Mouse (Mus musculus) heart, postnatal 0 days (tissue): ENCODE results near the gene Olfr809.

ENCODE experiments used
- CTCF ChIP-seq: IDR thresholded peaks from 2 replicates; pipeline ENCODE4 v1.5.1; 2016; ENCODE audit warnings: antibody characterized with exemption, control low read depth, low read depth
- EP300 ChIP-seq: IDR thresholded peaks from 2 replicates; pipeline ENCODE4 v1.6.1; 2016; ENCODE audit warnings: antibody characterized with exemption, low read depth

DNA sequence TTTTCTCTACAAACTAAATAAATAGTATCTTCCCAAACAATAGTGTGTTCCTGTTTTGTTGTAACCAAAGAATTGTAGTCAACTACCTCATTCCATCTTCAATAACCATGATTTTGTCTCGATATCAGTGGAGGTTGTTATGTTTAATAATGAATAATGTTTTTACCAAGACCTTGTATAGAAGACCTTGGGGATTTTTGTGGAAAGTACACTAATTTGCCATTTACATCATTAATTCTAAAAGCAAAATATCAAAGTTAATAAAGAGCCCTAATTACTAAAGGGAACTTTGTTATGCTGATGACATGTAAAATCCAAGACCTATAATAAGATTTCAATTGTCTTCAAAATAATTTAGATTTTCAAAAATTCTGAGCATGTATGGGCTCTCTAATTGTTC is 16.7 kb upstream of the Olfr809 start, which contains the start of gene Olfr807:
- no peak for TF ChIP-seq CTCF
- TF ChIP-seq EP300, result no peak
